Mouse (Mus musculus): ENCODE results near the gene Cd300ld. TPM values are rescaled to one million over a fixed set of nuclear protein-coding genes. Genes with fewer than 3 reads are reported as not detected.
"Not testable (repeated sequence)": the region's sequence is repeated elsewhere in the genome, so short reads cannot be mapped to it uniquely, and the experiment has no call there.

Cd300ld gene
- total RNA-seq (2022), result under 1 TPM; 0.10 to 0.34 (median 0.21) TPM

DNA sequence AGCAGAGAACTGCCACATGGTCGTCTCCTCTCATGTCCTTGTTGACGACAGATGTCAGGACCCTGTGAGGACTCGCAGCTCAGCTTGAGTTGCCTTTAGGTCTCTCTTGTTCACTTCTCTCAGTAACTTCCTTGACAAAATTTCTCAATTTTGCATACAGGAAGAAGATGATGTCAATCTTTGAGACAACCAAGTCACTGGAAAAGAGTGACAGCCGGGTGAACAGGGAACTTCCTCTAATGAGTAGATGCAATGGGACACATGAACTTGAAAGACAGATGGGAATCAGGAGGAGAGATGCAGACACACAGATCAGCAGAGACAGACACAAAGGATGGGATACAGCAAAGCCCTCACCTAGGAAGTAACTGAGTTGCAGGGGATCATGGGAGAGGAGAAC, at the start of gene Cd300ld:
Cd300ld (minus strand) TSS at position 130 of the 400 bp plus-strand sequence.
- DNase-seq (ENCODE audit: low spot score in 2 of 2), result no peak

DNA sequence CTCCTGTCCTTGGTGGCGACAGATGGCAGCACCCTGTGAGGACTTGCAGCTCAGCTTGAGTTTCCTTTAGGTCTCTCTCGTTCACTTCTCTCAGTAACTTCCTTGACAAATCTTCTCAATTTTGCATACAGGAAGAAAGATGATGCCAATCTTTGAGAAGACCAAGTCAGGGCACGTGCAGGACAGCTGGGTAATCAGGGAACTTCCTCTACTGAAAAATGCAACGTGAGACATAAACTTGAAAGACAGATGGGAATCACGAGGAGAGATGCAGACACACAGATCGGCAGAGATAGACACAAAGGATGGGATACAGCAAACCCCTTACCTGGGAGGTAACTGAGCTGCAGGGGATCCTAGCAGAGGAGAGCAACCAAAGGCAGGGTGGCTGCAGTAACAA, 47.9 kb upstream of the Cd300ld start, which contains the start of gene Cd300ld5:
Cd300ld5 (minus strand) TSS at position 101 of the 400 bp plus-strand sequence.
- not testable (repeated sequence) for DNase-seq (ENCODE audit: low spot score in 2 of 2)

DNA sequence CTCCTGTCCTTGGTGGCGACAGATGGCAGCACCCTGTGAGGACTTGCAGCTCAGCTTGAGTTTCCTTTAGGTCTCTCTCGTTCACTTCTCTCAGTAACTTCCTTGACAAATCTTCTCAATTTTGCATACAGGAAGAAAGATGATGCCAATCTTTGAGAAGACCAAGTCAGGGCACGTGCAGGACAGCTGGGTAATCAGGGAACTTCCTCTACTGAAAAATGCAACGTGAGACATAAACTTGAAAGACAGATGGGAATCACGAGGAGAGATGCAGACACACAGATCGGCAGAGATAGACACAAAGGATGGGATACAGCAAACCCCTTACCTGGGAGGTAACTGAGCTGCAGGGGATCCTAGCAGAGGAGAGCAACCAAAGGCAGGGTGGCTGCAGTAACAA, 37.2 kb upstream of the Cd300ld start, which contains the start of gene Cd300ld4:
Cd300ld4 (minus strand) TSS at position 101 of the 400 bp plus-strand sequence.
- not testable (repeated sequence) for DNase-seq (ENCODE audit: low spot score in 2 of 2)

DNA sequence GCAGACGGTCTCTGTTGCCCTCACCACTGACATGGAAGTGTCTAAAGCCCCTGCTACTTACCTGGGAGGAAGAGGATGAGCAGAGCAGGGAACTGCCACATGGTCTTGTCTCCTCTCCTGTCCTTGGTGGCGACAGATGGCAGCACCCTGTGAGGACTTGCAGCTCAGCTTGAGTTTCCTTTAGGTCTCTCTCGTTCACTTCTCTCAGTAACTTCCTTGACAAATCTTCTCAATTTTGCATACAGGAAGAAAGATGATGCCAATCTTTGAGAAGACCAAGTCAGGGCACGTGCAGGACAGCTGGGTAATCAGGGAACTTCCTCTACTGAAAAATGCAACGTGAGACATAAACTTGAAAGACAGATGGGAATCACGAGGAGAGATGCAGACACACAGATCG, 26.4 kb upstream of the Cd300ld start, which contains the start of gene Cd300ld2:
Cd300ld2 (minus strand) TSS at position 101 of the 400 bp plus-strand sequence.
- DNase-seq (ENCODE audit: low spot score in 2 of 2), result not testable (repeated sequence)

DNA sequence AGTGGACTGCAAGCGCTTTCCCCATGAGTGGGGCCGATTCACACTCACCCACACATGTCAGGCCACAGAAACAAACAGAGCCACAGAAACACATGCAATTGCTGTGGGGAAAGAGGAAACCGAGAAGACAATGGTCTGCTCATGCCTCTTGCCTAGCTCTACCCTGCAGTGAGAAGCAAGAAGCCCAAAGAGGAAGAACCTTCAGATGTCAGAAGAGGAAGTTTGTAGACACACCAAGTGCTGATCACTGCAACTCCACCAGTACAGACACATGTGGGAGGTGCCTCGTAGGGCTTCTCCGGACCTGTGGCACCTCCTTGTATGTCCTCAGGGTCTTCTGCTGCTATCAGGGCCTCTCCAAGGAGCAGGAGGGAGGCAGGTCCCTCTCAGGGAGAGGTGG, 14.3 kb upstream of the Cd300ld start:
- DNase-seq (ENCODE audit: low spot score in 2 of 2), result no peak

DNA sequence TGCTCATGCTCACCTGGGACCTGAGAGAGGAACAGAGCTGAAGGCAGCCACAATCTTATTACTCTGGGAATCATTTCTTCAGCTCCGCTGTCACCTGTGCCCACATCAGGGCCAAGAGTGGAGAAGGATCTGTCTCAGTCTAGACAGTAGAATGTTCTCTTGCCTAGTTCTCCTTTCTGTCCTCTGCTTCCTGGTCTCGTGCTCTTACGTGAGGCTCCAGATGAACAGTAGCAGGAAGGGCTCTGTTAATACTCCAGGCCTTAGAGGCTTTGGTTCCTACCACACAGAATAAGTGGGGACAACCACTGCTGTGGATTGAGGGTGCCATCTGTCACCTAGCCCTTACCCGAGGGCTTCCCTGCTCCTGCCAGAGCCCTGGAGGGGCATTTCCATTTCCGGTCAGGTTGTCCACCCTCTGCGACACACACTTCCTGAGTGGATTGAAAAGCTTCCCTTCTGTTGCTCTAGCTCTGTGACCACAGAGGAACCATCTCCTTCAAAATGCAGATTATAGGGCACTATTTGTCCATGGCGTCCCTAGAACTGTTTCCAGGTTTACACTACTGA, 11.8 kb upstream of the Cd300ld start, which contains the start of gene Cd300c2:
Cd300c2 (minus strand) TSS at position 407 of the 567 bp plus-strand sequence.
- no peak for DNase-seq (ENCODE audit: low spot score in 2 of 2)

DNA sequence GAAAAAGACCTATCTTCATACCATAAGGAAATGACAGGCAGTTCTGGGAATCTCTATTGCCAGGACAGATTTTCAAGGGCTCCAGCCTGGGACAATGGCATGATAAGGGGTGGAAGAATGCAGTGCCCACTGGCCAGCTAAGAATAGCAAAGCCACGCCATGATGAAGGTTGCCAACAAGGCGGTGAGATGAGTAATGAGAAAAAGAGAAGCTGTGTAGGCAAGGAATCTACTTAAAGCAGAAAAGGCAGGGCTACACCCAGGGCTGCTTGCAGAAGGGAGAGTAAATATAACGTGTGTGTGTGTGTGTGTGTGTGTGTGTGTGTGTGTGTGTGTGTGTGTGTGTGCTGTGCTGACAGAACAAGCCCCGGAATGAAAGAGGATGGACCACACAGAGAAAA, 7.9 kb downstream of the Cd300ld start:
- DNase-seq (ENCODE audit: low spot score in 2 of 2), result no peak

DNA sequence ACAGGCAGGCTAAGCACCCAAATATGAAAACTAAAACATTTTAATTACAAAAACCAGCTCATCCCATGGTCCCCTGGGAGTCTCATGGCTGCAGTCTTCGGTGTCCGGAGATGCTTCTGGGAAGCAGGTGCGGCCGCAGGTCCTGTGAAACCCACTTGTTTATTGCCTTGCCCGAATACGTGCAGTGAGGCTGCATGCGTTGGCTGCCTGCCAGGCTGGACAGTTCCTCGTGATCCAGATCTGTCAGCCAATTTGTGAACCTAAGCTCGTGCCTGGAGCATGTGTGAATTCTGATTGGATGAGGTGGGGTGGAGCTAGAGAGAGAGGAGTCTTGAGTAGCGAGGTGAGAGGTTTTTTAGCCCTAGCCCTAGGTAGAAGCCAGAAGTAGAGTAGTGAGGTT, 17.0 kb downstream of the Cd300ld start:
- no peak for DNase-seq (ENCODE audit: low spot score in 2 of 2)

DNA sequence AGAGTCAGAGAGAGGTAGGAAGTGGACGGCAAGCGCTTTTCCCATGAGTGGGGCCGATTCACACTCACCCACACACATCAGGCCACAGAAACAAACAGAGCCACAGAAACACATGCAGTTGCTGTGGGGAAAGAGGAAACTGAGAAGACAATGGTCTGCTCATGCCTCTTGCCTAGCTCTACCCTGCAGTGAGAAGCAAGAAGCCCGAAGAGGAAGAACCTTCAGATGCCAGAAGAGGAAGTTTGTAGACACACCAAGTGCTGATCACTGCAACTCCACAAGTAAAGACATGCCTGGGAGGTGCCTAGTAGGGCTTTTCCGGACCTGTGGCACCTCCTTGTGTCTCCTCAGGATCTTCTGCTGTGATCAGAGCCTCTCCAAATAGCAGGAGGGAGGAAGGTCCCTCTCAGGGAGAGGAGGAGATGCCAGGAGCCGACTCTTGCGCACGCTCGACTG, 20.9 kb downstream of the Cd300ld start, which contains the start of gene Cd300c:
Cd300c (minus strand) TSS at position 406 of the 456 bp plus-strand sequence.
- DNase-seq (ENCODE audit: low spot score in 2 of 2), result no peak

DNA sequence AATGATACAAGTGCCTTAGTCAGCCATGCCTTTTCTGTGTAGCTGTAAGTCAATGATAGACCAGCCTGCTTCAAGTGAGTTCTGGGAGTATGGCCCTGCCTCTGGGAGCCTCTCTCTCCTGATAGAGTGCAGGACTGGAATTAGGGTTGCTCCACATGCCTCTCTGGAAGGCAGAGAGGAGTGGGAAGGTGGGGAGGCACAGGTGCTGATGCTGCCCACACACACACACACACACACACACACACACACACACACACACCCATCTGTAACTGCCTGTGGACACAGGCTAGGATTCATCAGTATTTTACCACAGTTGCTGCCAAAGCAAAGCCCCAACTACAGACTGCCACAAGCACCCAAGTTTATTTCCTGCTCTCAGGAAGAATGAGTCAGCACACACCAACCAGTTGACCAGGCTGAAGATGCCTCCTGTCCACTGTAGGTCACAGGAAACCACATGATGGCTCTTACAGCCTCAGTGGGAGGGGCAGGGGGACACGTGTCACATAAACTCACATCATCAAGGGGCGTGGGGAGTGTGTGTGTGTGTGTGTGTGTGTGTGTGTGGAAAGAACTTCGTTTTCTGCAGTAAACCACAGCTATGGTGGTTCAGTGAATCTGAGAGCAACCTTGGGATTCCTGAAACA, 24.4 kb downstream of the Cd300ld start:
- no peak for DNase-seq (ENCODE audit: low spot score in 2 of 2)

DNA sequence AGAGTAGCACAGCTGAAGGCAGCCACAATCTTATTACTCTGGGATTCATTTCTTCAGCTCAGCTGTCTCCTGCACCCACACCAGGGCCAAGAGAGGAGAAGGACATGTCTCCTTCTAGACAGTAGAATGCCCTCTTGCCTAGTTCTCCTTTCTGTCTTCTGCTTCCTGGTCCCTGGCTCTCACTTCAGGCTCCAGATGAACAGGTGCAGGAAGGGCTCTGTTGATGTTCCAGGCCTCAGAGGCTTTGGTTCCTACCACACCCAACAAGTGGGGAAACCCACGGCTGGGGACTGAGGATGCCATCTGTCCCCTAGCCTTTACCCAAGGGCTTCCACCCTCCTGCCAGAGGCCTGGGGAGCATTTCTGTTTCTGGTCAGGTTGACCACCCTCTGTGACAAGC, 29.4 kb downstream of the Cd300ld start:
- DNase-seq (ENCODE audit: low spot score in 2 of 2), result no peak

DNA sequence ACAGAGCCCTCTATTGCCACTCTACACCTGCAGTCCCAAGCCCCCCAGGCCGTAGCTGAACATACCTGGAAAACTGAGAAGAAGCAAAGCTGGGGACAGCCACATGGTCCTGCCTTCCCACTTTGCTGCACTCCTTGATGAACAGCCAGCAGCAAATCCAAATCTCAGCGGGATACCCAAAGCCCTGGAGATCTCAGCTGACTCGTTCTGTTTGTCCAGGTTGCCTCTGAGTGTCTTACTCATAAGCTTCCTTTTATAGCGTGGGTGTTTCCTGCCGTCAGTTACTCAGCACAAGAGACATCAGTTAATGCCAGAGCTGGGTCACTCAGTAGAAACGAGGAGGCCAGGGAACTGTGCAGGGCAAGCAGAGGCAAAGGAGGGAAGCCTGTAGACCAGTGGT, 55.6 kb downstream of the Cd300ld start, which contains the start of gene Cd300lb:
Cd300lb (minus strand) TSS at position 243 of the 400 bp plus-strand sequence.
- DNase-seq (ENCODE audit: low spot score in 2 of 2), result no peak

DNA sequence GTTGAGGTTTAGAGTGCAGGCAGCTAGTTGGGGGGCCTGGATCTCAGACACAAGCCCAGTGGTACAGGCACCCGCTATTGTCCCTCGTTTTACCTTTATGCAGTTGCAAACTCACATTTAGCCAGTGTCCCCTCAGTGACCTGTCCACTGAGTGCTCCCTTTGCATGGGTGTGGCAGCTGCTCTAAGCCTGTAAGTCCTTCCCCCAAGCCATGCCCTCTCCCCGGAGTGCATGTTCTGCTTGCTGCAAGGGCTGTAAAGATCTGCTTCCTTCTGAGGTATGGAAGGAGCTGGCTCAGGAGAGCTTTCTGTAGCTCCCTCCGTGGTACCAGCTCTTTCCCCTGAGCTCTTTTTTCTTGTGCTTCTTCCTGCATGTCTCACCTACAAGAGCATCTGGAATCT, 56.1 kb downstream of the Cd300ld start:
- no peak for DNase-seq (ENCODE audit: low spot score in 2 of 2)

Other genes starting within 250 kb of the Cd300ld start
- gene Kif19a, start 224.5 kb downstream of the Cd300ld start, total RNA-seq (2022), result under 1 TPM in 3 of 4 experiments, not detected in 1; 0.62 to 0.82 (median 0.67) TPM
- not detected for gene Btbd17, start 194.0 kb downstream of the Cd300ld start, total RNA-seq (2022)
- gene Gpr142, start 191.0 kb downstream of the Cd300ld start, total RNA-seq (2022), result not detected
- gene Gprc5c, start 138.8 kb downstream of the Cd300ld start, total RNA-seq (2022), result 10 to 100 TPM; 31.9 to 49.5 (median 39.2) TPM
- gene Cd300a, start 99.9 kb downstream of the Cd300ld start, total RNA-seq (2022), result under 1 TPM; 0.29 to 0.54 (median 0.34) TPM
- gene Cd300lb, start 55.5 kb downstream of the Cd300ld start, total RNA-seq (2022), result under 1 TPM; 0.12 to 0.17 (median 0.16) TPM
- gene Cd300c, start 20.8 kb downstream of the Cd300ld start, total RNA-seq (2022), result not detected
- gene Cd300c2, start 12.0 kb upstream of the Cd300ld start, total RNA-seq (2022), result under 1 TPM in 1 of 4 experiments, not detected in 3; 0.27 TPM
- not detected for gene Cd300ld2, start 26.3 kb upstream of the Cd300ld start, total RNA-seq (2022)
- gene Cd300ld4, start 37.1 kb upstream of the Cd300ld start, total RNA-seq (2022), result under 1 TPM in 1 of 4 experiments, not detected in 3; 0.74 TPM
- gene Cd300ld5, start 47.8 kb upstream of the Cd300ld start, total RNA-seq (2022), result 1 to 10 TPM in 1 of 4 experiments, under 1 TPM in 2, not detected in 1; 0.29 to 2.7 (median 0.77) TPM
- gene Cd300ld3, start 58.5 kb upstream of the Cd300ld start, total RNA-seq (2022), result 1 to 10 TPM in 2 of 4 experiments, under 1 TPM in 2; 0.29 to 2.9 (median 1.2) TPM
- gene Cd300e, start 72.3 kb upstream of the Cd300ld start, total RNA-seq (2022), result under 1 TPM in 1 of 4 experiments, not detected in 3; 0.13 TPM
- gene Rab37, start 101.5 kb upstream of the Cd300ld start, total RNA-seq (2022), result under 1 TPM in 2 of 4 experiments, not detected in 2; 0.13 to 0.15 TPM
- under 1 TPM in 1 of 4 experiments, not detected in 3; 0.07 TPM for gene Cd300lf, start 144.1 kb upstream of the Cd300ld start, total RNA-seq (2022)
- gene Slc9a3r1, start 173.4 kb upstream of the Cd300ld start, total RNA-seq (2022), result 1 to 10 TPM; 1.3 to 2.0 (median 1.5) TPM
- 1 to 10 TPM; 4.3 to 7.2 (median 6.3) TPM for gene Tmem104, start 197.6 kb upstream of the Cd300ld start, total RNA-seq (2022)
- 10 to 100 TPM; 13.3 to 16.6 (median 15.8) TPM for gene Nat9, start 197.9 kb upstream of the Cd300ld start, total RNA-seq (2022)